Mouse (Mus musculus) left cerebral cortex, adult 11 months (tissue): ENCODE measurements at regions not wholly inside any gene's neighbourhood (a gene's known extent, or its start where the extent isn't known, plus 50 kb on each side); places are given as distances from the start of the nearest gene placed in this dataset.

Source experiments
- DNase-seq: peaks from one replicate; pipeline ENCODE4 v3.0.0; 2022; ENCODE audit warnings: low spot score

DNA sequence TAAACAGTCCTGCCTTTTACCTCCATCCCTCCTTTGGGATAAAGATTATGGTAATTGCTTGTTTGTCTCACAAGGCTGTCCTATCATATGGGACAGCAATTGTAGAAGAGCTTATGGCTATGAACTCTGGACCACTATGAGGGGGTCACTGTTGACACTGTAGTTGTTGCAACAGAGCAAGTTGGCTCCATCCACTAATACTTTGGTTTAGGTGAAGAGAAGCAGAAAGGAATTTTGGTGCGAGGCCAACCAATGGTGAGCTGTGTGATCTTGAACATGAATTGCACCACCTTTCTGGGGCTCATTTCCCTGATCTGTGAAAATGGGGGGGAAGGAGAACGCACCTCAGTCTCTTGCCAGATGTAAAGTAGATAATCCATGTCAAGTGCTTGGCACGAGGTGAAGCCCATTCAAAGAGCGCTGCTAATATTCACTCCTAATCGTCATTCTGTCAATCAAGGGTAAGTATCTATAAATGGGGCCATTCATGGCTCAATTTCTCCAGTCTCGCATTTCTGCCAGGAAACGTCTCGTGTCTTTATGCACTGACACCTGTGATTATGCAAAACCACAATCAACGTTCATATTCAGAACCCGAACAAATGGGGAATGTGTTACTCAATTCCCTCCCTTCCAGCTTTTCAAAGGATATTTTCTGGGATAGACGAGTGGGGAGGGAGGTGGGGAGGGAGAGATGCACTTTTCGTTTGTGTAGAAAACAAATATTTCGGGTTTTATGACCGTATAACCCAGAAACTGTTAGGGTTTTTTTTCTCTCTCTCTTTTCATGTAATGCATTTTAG is 133.3 kb upstream of the Jun start:
- no peak for DNase-seq

DNA sequence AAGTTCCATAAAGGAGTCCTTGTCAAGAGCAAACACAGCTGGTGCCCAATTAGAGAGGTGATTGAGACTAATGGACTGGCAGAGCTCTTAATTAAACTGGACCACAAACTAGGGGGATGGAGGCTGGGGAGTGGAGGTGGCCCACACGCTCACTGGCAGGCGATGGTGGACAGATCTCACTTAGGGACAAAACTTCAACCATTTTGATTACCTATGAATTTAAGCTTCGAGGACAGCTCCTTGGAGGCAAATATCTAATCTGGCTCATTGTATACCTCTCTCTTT is 133.8 kb upstream of the Jun start:
- no peak for DNase-seq

DNA sequence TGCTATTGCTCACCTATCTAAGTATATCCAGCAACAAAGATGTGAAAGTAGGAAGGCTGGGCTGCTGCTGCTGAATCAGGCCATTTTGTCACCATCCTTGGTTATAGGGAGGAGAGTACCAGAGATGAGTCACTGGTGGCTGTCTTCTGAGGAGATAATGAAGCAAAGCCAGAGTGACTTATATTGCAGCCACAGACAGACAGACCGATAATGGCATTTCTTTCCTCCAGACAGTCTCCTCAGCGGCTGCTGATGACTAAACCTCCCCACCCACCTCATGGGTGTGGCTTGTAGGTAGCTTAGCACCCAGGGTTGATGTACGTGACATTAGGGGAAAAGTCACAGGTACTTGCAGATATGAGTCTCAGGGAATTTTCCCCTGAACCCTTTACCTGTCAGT is 136.1 kb upstream of the Jun start:
- DNase-seq: no peak

DNA sequence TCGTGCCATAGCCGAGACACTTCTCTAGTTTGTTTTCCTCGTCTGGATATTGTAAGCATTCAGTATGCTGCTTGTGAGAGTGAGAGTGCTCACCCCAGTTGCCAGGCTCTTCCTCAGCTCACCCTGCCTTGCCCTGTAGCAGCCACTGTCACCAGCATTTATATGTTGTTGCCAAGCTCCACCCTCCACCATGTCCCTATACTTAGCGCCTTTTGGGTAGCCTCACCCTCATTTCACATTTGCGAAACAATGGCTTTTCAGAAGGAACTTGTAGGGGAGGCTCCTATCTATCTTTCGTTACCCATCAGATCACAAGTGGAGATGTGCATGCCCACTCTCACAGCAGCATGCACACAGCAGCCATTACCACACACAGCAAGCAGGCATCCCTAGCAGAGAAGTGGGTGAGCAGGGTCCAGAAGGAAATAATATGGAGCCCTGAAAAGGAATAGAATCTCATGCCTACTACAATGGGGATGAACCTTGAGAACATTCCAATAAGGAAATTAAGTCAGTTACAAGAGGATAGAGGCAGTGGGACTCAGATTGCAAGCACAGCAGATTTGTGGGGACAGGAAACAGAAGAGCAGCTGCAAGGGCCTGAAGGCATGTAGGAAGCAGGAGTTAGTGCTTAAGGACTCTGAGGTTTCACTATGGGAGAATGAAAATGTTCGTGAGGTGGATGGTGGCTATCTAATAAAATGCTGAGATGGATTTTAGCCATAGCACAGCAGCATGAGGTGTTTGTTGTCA is 139.8 kb upstream of the Jun start:
- no peak for DNase-seq

DNA sequence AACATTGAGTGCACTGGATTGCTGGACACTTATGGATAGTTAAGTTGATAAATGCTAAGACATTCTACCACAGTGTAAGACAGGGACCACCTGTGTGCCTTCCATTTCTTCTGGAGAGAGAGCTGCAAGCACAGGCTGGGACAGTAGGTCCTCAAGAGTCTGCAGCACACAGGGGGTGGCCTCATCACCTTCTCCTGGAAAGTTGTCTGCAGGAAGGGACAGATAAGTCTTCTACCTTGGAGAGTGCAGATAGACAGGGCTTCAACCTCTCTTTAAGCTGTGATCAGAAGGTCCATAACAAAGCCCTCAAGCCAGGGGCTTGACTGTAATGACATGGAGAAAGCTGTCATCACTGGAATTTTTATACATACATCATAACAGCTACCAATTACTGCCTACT is 140.5 kb upstream of the Jun start:
- DNase-seq: no peak

DNA sequence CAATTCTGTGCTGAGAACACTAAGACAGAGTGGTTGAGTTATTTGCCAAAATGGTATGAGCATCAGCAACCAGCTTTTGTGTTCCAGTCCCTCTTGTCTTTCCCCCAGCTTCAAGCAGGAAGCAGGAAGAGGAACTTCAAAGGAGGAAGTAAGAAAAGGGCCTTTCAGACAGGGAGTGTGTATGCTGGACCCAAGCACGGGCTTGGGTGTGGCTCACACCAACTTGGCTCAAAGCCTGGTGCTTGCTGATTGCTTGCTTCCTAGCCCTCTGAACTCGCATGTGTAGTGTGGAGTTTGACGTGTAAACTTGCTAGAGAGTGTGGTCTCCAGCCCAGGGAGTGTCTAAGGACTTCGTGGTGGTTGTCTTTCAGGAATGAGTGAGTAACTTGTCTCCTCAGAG is 141.0 kb upstream of the Jun start:
- DNase-seq: no peak

DNA sequence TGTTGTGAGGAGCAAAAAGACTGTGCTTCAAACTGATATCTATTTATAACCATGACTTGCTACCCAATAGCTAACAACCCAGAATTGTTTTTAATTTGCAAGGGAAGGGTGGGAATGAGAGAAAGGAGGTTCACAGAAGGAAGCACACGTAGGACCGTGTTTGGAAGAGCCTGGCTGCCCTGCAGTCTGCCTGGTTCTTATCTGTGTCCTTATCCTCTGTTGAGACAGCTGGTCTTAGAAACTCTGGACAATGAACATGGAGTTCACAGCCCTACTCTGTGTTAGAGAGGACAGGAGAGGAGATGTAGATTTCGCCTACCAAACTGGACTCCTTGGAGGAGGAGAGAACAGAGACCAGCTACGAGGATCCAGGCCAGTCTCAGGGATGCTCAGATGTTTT is 141.5 kb upstream of the Jun start:
- DNase-seq: no peak

DNA sequence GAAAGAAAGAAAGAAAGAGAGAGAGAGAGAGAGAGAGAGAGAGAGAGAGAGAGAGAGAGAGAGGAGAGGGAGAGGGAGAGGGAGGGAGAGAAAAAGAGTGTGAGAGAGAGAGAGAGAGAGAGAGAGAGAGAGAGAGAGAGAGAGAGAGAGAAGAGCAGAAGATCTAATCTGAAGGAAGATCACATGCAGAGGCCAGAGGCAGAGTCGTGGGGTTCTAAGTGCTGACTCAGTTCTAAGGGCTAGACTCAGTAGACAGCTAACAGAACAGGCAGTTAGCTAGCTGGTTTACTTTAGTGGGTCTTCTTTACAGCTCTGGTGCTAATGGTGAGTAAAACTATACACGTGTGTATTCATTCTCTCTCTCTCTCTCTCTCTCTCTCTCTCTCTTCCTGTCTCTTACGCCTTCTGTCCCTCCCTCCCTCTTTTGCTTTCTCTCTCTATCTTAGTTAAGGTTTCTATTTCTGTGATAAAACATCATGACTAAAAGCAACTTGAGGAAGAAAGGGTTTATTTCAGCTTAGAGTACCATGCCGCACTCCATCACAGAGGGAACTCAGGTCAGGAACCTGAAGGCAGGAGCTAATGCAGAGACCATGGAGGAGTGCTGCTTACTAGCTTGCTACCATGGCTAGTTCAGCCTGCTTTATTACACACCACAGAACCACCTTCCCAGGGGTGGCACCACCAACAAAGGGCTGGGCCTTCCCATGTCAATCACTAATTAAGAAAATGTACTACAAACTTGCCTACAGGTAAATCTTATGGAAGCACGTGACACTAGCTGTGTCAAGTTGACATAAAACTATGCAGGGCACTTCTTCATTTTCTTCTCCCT is 142.8 kb upstream of the Jun start:
- no peak for DNase-seq

DNA sequence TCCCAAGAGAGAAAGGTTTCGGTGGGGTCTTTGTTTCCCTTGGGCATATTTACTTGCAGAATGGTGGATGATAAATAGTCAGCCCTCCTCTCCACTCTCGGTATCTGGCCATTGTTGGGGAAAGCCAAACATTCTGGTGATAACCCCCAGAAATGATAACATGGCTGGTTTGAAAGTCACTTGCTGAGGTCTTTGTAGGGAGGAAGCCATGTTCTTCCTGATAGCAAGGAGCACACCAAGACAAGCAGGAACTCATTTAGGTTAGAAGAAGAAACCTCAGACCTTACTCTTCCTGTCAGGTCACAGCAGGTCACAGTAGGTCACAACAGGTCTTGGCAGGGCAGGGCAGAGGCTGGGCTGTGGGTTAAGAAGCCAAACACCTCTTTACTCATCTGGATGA is 144.1 kb upstream of the Jun start:
- no peak for DNase-seq

DNA sequence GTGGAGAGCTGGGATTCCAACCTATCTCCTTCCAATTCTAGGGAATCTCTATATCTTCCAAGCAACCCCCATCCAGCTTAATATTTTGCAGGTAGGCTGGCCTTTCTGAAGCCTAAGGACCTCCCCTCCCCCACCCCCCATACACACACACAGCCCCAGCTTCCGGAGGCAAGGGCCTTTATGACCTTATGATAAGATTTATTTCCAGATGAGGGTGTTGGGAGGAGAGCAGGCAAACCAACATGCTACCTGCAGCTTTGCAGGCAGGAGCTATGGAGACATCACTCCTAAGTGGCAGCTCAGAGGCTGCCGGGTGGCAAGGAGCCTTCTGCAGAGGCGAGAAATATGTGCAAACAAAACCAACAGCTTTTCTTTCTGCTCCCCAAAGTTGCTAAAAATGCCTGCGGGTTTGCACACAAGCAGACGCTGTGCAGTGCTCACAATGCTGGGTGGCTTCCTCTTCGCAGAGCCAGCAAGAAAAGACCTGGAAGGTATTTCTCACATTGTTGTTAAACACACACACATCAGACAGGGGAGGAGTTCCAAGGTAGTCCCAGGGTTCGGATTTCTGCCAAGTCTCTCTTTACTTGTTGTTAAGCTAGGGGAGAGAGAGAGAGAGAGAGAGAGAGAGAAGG is 145.2 kb upstream of the Jun start:
- DNase-seq: no peak

DNA sequence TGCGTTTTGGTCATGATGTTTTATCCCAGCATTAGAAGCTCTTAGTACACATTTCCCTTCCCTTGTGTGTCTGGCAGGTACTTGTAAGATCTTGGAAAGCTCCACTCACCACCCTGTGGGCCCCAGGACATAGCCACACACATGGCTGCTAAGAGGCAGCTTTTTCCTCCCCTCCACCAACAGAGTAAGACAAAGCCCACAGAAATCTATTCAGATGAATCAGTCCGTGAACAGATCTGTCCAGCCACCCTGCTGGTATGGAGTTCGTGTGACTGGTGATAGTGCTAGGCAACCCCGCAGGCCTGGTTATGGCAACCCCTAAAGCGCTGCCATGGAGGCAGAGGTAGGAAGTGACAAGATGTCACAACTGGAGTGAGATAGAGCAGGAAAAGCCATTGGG is 147.4 kb upstream of the Jun start:
- no peak for DNase-seq

DNA sequence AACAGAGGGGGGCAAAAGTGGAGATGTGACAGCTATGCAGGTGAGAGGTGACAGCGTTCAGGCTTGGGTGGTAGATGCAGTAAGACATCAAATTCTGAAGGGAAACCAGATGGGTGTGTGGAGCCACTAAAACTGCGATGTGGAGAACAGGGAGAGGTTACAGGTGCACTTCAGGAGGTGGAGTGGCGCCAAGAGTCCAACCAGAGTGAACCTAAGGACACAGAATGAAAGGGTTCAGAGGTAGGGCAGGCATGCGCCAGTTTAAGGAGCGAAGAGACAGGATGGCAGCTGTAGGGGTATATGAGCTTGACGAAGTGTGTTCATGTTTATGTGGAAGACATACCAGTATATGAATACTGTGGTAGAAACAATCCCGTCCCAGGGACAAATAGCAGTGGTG is 148.1 kb upstream of the Jun start:
- DNase-seq: no peak

DNA sequence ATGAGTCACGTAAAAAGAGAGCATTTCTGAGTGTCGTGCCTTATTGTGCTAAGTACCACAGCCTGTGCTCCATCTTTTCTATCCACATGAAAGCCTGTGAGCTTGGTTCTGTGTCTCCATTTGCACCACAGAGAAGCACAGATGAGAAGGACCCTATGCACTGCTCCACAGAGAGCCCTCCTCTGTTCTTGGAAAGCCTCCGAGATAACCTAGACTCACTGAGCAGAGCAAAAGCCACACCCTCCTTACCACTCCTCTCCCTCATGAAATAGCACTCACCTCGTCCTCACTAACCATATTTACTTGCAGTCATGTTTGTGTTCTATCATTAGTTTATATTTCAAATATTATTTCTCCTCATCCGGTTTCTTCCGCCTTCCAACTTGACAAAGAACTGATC is 150.5 kb upstream of the Jun start:
- DNase-seq: no peak

DNA sequence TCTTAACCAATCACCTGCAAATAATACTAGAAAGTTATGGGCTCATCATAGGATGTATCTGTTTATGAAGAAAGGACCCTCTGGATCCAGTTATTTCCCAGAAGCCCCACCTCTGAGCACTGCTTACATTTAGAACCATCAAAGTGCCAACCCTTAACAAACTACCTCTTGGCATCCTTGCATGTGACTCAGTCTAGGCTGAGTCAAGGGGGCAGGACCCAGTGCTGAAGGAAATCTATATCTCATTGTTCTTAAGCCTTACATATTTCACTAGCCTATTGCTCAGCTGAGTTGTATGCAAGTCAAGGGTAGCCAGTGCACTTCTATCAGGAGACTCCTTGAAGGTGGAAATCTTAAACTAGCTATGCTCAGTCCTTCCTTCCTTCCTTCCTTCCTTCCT is 151.6 kb upstream of the Jun start:
- no peak for DNase-seq

DNA sequence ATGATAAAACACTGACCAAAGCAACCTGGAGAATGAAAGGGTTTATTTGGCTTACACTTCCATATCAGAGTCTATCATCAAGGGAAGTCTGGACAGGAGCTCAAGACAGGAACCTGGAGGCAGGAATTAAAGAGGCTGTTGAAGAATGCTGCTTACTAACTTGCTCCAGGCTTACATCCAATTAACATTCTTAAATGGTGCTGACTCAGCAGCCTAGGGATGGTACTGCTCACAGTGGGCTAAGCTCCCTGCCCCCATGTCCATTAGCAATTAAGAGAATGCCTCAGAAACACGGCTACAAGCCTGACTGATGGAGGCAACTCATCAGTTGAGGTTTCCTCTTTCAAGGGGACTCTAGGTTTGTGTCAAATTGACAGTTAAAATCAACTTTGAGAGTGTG is 153.3 kb upstream of the Jun start:
- DNase-seq: no peak

DNA sequence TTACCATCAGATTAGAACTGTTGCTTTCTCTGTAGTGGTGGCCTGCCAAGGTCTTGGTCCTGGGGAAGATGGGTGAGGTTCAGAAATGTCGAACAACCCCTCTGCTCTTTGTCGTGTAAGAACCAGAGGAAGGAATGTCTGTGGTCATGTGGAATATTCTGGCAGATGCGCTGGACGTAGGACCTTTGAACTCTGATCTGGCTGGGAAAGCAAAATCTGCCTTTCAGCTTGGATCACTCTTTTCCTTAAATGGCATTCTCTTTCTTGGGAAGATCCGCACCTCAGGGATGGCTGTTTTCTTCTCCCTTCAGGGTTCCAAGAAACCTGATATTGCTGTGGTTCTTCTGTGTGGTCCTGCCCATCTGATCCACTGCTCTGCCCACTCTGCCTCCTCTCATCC is 155.8 kb upstream of the Jun start:
- no peak for DNase-seq

DNA sequence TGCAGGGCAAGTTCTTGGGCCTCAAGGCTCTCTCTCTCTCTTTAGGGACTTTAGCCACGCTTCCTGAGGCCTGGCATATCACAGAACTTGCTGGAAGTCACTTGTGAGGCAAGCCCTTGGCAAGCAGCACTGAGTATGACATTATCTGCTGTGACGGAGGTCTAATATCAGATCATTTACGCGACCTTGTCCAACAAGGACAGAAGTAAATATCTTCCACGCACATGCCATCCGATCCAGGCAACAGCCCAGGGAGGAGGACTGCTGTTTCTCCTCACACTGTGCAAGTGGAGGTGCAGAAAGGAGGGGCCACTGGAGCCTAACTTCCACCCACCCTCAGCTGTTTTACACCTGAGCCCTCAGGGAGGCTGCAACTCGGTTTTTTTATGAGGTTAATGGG is 156.8 kb upstream of the Jun start:
- DNase-seq: no peak

DNA sequence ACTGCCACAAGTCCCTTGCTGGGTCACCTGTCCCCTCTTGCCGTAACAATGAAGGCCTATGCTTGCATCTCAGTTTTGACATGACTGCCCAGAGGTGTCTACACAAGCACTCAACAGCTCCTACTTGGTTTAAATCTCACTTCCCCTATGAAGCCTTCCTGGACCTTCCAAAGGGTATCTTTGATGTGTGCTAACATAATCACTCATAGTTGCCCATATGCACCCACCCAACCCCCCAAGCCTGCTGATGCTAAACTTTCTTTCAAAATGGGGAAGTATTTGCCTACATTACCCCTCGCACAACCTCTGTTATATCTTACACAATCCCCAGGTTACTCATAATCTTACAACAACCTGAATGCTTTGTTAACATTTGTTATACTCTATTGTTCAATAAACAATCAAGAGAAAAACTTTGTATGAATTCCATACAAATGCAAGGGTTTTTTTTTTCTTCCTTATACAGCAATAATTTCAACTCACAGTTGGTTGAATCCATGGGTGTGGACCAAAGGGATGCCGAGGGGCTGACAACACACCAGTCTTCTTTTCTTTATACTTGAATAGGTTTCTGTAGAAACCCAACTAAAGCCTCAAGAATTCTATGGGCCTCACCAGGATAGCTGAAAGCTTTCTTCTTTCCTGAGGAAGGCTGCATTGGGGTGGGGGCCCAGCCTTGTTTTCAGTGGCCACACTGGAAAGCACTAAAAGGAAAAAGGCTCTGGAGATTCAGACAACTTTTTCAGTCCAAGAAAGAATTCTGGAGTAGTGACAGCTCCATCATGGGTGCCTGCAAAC is 157.5 kb upstream of the Jun start:
- no peak for DNase-seq

DNA sequence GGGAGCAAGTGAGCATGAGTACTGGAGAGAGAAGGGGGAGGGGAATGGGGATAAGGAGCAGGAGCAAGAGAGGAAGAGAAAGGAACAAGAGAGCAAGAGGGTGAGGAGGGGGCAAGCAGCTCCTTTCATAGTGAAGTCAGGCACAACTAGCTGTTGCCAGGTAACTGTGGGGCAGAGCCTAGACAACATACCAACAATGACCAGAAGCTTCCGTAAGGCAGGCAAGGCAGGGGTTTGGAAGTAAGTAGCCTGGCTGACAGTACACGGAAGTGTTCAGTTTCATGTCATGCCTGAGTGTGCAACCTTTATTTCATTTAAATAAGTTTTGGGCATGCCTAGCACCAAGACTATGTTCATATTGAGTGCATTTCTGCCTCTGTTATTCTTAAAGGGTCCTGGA is 160.5 kb upstream of the Jun start:
- DNase-seq: no peak

DNA sequence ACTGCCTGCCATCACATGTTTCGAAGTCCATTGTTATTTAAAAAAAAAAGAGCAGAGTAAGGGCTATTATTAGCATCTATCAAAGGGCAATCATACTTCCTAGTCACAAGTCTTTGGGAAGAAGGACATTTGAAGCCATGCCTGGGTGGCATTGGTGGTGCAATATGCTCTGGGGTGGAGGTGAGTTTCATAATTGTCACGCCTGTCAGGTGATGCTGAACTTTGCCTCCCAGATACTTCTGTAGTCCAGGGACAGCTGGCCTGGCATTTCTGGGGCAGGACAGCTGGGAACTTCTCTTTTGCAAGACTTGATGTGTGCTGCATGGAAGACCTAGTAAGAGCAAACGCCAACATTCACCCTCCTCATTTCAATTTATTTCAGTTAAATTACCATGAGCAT is 161.0 kb upstream of the Jun start:
- DNase-seq: no peak

DNA sequence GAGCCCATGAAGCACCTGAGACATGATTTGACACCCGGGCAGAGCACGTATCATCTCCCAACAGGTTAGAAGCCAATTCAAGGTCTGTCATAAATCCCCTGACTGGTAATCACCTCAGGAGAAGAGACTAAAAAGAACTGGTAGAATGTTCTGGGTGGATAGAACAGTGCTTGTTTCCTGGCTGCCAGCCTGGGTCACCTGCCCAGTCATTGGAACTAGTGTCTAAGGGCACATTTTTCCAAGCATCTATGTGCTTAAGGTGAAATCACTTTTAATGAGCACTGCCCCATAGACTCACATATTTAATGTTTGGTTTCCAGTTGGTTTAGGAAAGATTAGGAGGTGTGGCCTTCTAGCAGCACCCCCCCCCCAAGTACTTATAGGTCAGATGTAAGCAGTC is 162.0 kb upstream of the Jun start:
- DNase-seq: no peak

DNA sequence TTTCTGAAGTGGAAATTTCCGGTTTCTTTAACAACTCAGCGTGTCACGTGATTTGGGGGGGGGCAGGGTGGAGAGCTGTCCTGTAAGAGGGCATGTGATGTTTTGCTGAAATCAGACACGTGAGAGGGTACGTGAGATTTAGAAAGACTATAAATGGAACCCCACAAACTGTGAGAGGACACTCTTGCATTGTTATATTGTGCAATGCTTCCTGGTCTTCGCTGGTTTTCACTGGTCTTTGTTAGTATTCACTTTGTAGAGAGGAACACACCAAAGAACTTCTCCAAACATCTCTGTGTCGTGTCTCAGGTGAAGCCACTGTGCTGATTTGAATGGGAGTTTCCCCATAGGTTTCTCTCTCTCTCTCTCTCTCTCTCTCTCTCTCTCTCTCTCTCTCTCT is 163.2 kb upstream of the Jun start:
- no peak for DNase-seq
